Mouse (Mus musculus): ENCODE measurements around the gene Slc45a1. TPM values are rescaled to one million over a fixed set of nuclear protein-coding genes. Genes with fewer than 3 reads are reported as not detected.

Slc45a1 gene
- polyA plus RNA-seq (2015; fragmentation: Nextera tagmentation; extraction: Ambion mirVana) = 19.3 and 25.8 TPM in 2 replicates

GRCm38 (mm10) chr4:150651390-150652277, at the start of gene Slc45a1:
Slc45a1 (minus strand) TSS chr4:150652174.
- WGBS = 5% methylated on average over 41 of the region's 41 CpGs
- peaks cover 11% of the 10 kb centered on the region; the same call in 1 of the 2 replicates for H3K27me3 ChIP-seq (replicated peaks; ENCODE audit: control insufficient read depth, insufficient read depth, low read length)
- no peaks in the 10 kb centered on the region for H3K36me3 ChIP-seq (ENCODE audit: control insufficient read depth, insufficient read depth)
- peaks cover 10% of the 10 kb centered on the region for H3K4me1 ChIP-seq (replicated peaks; ENCODE audit: control insufficient read depth, insufficient read depth, low read length)
- ATAC-seq = peak; percentile 81
- peak within 1 kb of the TSS; percentile 77 for H3K4me2 ChIP-seq (ENCODE audit: low read length)
- no peak within 1 kb of the TSS; the same call in 1 of the 2 replicates for H3K27ac ChIP-seq (ENCODE audit: low read length)
- peak within 1 kb of the TSS; percentile 88 for H3K9ac ChIP-seq (replicated peaks; ENCODE audit: low read depth, low read length)
- H3K9me3 ChIP-seq (ENCODE audit: control insufficient read depth, low read length) = 0 out of 2 replicates have a peak, but pooled peaks cover 1% of the 10 kb centered on the region
- peak within 1 kb of the TSS; percentile 77 for H3K4me3 ChIP-seq (replicated peaks; ENCODE audit: low read length)

GRCm38 (mm10) chr4:150700849-150701248, 48.9 kb upstream of the Slc45a1 start:
- ATAC-seq = no peak
- no peak overlapping the region for H3K4me3 ChIP-seq (replicated peaks; ENCODE audit: low read length)
- no peaks in the 10 kb centered on the region for H3K4me1 ChIP-seq (replicated peaks; ENCODE audit: control insufficient read depth, insufficient read depth, low read length)
- no peaks in the 10 kb centered on the region for H3K9me3 ChIP-seq (ENCODE audit: control insufficient read depth, low read length)
- no peak overlapping the region for H3K27ac ChIP-seq (ENCODE audit: low read length)
- no peak overlapping the region for H3K9ac ChIP-seq (replicated peaks; ENCODE audit: low read depth, low read length)
- H3K4me2 ChIP-seq (ENCODE audit: low read length) = no peak overlapping the region
- H3K27me3 ChIP-seq (replicated peaks; ENCODE audit: control insufficient read depth, insufficient read depth, low read length) = no peaks in the 10 kb centered on the region
- no peaks in the 10 kb centered on the region for H3K36me3 ChIP-seq (ENCODE audit: control insufficient read depth, insufficient read depth)
- WGBS = 91% methylated on average over 9 of the region's 9 CpGs

GRCm38 (mm10) chr4:150694434-150695108, 42.6 kb upstream of the Slc45a1 start:
- WGBS = 90% methylated on average over 10 of the region's 10 CpGs
- H3K9ac ChIP-seq (replicated peaks; ENCODE audit: low read depth, low read length) = no peak overlapping the region
- no peaks in the 10 kb centered on the region for H3K36me3 ChIP-seq (ENCODE audit: control insufficient read depth, insufficient read depth)
- H3K4me2 ChIP-seq (ENCODE audit: low read length) = no peak overlapping the region
- no peaks in the 10 kb centered on the region for H3K9me3 ChIP-seq (ENCODE audit: control insufficient read depth, low read length)
- ATAC-seq = no peak
- no peaks in the 10 kb centered on the region for H3K4me1 ChIP-seq (replicated peaks; ENCODE audit: control insufficient read depth, insufficient read depth, low read length)
- H3K27ac ChIP-seq (ENCODE audit: low read length) = no peak overlapping the region
- H3K27me3 ChIP-seq (replicated peaks; ENCODE audit: control insufficient read depth, insufficient read depth, low read length) = no peaks in the 10 kb centered on the region
- H3K4me3 ChIP-seq (replicated peaks; ENCODE audit: low read length) = no peak overlapping the region

GRCm38 (mm10) chr4:150692861-150693403, 41.0 kb upstream of the Slc45a1 start:
- ATAC-seq = no peak
- H3K4me2 ChIP-seq (ENCODE audit: low read length) = no peak overlapping the region
- no peak overlapping the region for H3K9ac ChIP-seq (replicated peaks; ENCODE audit: low read depth, low read length)
- H3K4me1 ChIP-seq (replicated peaks; ENCODE audit: control insufficient read depth, insufficient read depth, low read length) = no peaks in the 10 kb centered on the region
- no peaks in the 10 kb centered on the region for H3K9me3 ChIP-seq (ENCODE audit: control insufficient read depth, low read length)
- no peak overlapping the region for H3K27ac ChIP-seq (ENCODE audit: low read length)
- no peak overlapping the region for H3K4me3 ChIP-seq (replicated peaks; ENCODE audit: low read length)
- 73% methylated on average over 10 of the region's 10 CpGs for whole genome bisulfite sequencing
- H3K36me3 ChIP-seq (ENCODE audit: control insufficient read depth, insufficient read depth) = no peaks in the 10 kb centered on the region
- no peaks in the 10 kb centered on the region for H3K27me3 ChIP-seq (replicated peaks; ENCODE audit: control insufficient read depth, insufficient read depth, low read length)

- Histone ChIP-seq H3K9me3 (ENCODE audit: control insufficient read depth, low read length) (no peaks in the 10 kb centered on the region), H3K4me1 (replicated peaks; ENCODE audit: control insufficient read depth, insufficient read depth, low read length) (no peaks in the 10 kb centered on the region), H3K4me2 (ENCODE audit: low read length) (no peak overlapping the region), H3K27me3 (replicated peaks; ENCODE audit: control insufficient read depth, insufficient read depth, low read length) (no peaks in the 10 kb centered on the region), H3K4me3 (replicated peaks; ENCODE audit: low read length) (no peak overlapping the region), H3K27ac (ENCODE audit: low read length) (no peak overlapping the region), H3K9ac (replicated peaks; ENCODE audit: low read depth, low read length) (no peak overlapping the region), H3K36me3 (ENCODE audit: control insufficient read depth, insufficient read depth) (no peaks in the 10 kb centered on the region)
- ATAC-seq = no peak
- WGBS = 77% methylated on average over 3 of the region's 3 CpGs
Observed at GRCm38 (mm10) chr4:150690759-150691158, 38.8 kb upstream of the Slc45a1 start.

- Histone ChIP-seq H3K4me3 (replicated peaks; ENCODE audit: low read length) (no peak overlapping the region), H3K27ac (ENCODE audit: low read length) (no peak overlapping the region), H3K4me2 (ENCODE audit: low read length) (no peak overlapping the region), H3K9me3 (ENCODE audit: control insufficient read depth, low read length) (no peaks in the 10 kb centered on the region), H3K27me3 (replicated peaks; ENCODE audit: control insufficient read depth, insufficient read depth, low read length) (no peaks in the 10 kb centered on the region), H3K4me1 (replicated peaks; ENCODE audit: control insufficient read depth, insufficient read depth, low read length) (no peaks in the 10 kb centered on the region), H3K9ac (replicated peaks; ENCODE audit: low read depth, low read length) (no peak overlapping the region), H3K36me3 (ENCODE audit: control insufficient read depth, insufficient read depth) (no peaks in the 10 kb centered on the region)
- WGBS = 93% methylated on average over 10 of the region's 10 CpGs
- ATAC-seq = no peak
Observed at GRCm38 (mm10) chr4:150689553-150689952, 37.6 kb upstream of the Slc45a1 start.

- Histone ChIP-seq H3K4me3 (replicated peaks; ENCODE audit: low read length) (no peak overlapping the region), H3K9ac (replicated peaks; ENCODE audit: low read depth, low read length) (no peak overlapping the region), H3K4me1 (replicated peaks; ENCODE audit: control insufficient read depth, insufficient read depth, low read length) (no peaks in the 10 kb centered on the region), H3K4me2 (ENCODE audit: low read length) (no peak overlapping the region), H3K27ac (ENCODE audit: low read length) (no peak overlapping the region), H3K9me3 (ENCODE audit: control insufficient read depth, low read length) (no peaks in the 10 kb centered on the region), H3K36me3 (ENCODE audit: control insufficient read depth, insufficient read depth) (no peaks in the 10 kb centered on the region), H3K27me3 (replicated peaks; ENCODE audit: control insufficient read depth, insufficient read depth, low read length) (no peaks in the 10 kb centered on the region)
- WGBS = 72% methylated on average over 10 of the region's 10 CpGs
- ATAC-seq = no peak
Observed at GRCm38 (mm10) chr4:150687126-150687753, 35.3 kb upstream of the Slc45a1 start.

GRCm38 (mm10) chr4:150686538-150686937, 34.6 kb upstream of the Slc45a1 start:
- H3K27me3 ChIP-seq (replicated peaks; ENCODE audit: control insufficient read depth, insufficient read depth, low read length) = no peaks in the 10 kb centered on the region
- no peak overlapping the region for H3K4me3 ChIP-seq (replicated peaks; ENCODE audit: low read length)
- ATAC-seq = no peak
- 0 out of 2 replicates have a peak, but pooled peaks cover under 1% of the 10 kb centered on the region for H3K9me3 ChIP-seq (ENCODE audit: control insufficient read depth, low read length)
- no peak overlapping the region for H3K9ac ChIP-seq (replicated peaks; ENCODE audit: low read depth, low read length)
- H3K4me2 ChIP-seq (ENCODE audit: low read length) = no peak overlapping the region
- no peaks in the 10 kb centered on the region for H3K4me1 ChIP-seq (replicated peaks; ENCODE audit: control insufficient read depth, insufficient read depth, low read length)
- H3K36me3 ChIP-seq (ENCODE audit: control insufficient read depth, insufficient read depth) = no peaks in the 10 kb centered on the region
- H3K27ac ChIP-seq (ENCODE audit: low read length) = no peak overlapping the region

Data from forebrain, embryonic 16.5 days (tissue).